Mouse (Mus musculus): ENCODE measurements at regions not wholly inside any gene's neighbourhood (a gene's known extent, or its start where the extent isn't known, plus 50 kb on each side); places are given as distances from the start of the nearest gene placed in this dataset.
A peak's percentile ranks its signal among the peaks of the same experiment; 100 is the strongest.

GRCm38 (mm10) chr2:128301709-128302108, 175.9 kb downstream of the Bcl2l11 start:
- no peak for DNase-seq (ENCODE audit: low spot score in 2 of 2)

GRCm38 (mm10) chr2:128304063-128304712, 178.3 kb downstream of the Bcl2l11 start:
- DNase-seq (ENCODE audit: low spot score in 2 of 2), result no peak

GRCm38 (mm10) chr2:128306693-128307092, 180.9 kb downstream of the Bcl2l11 start:
- no peak for DNase-seq (ENCODE audit: low spot score in 2 of 2)

GRCm38 (mm10) chr2:128309541-128310030, 183.7 kb downstream of the Bcl2l11 start:
- DNase-seq (ENCODE audit: low spot score in 2 of 2), result no peak

GRCm38 (mm10) chr2:128310081-128310480, 184.2 kb downstream of the Bcl2l11 start:
- peak; percentile 89 for DNase-seq (ENCODE audit: low spot score in 2 of 2)

GRCm38 (mm10) chr2:128312084-128312594, 186.3 kb downstream of the Bcl2l11 start:
- peak; percentile 27 to 56 for DNase-seq (ENCODE audit: low spot score in 2 of 2)

- DNase-seq (ENCODE audit: low spot score in 2 of 2), result no peak
These were observed 187.1 kb downstream of the Bcl2l11 start for GRCm38 (mm10) chr2:128312659-128313581.

- no peak for DNase-seq (ENCODE audit: low spot score in 2 of 2)
These were observed 187.7 kb downstream of the Bcl2l11 start for GRCm38 (mm10) chr2:128313582-128313918.

GRCm38 (mm10) chr2:128313948-128314347, 188.1 kb downstream of the Bcl2l11 start:
- no peak for DNase-seq (ENCODE audit: low spot score in 2 of 2)

GRCm38 (mm10) chr2:128316516-128316915, 190.7 kb downstream of the Bcl2l11 start:
- DNase-seq (ENCODE audit: low spot score in 2 of 2), result no peak

GRCm38 (mm10) chr2:128318266-128318665, 192.4 kb downstream of the Bcl2l11 start:
- no peak for DNase-seq (ENCODE audit: low spot score in 2 of 2)

- no peak for DNase-seq (ENCODE audit: low spot score in 2 of 2)
These were observed 193.1 kb downstream of the Bcl2l11 start for GRCm38 (mm10) chr2:128318956-128319355.

- DNase-seq (ENCODE audit: low spot score in 2 of 2), result no peak
These were observed 195.6 kb downstream of the Bcl2l11 start for GRCm38 (mm10) chr2:128321475-128321874.

- DNase-seq (ENCODE audit: low spot score in 2 of 2), result peak in 1 of 2 experiments; percentile 27
These were observed 198.6 kb downstream of the Bcl2l11 start for GRCm38 (mm10) chr2:128324256-128325096.

- DNase-seq (ENCODE audit: low spot score in 2 of 2), result no peak
These were observed 199.2 kb downstream of the Bcl2l11 start for GRCm38 (mm10) chr2:128325097-128325421.

- DNase-seq (ENCODE audit: low spot score in 2 of 2), result no peak
These were observed 199.6 kb downstream of the Bcl2l11 start for GRCm38 (mm10) chr2:128325456-128325855.

- no peak for DNase-seq (ENCODE audit: low spot score in 2 of 2)
These were observed 205.0 kb downstream of the Bcl2l11 start for GRCm38 (mm10) chr2:128330833-128331232.

- no peak for DNase-seq (ENCODE audit: low spot score in 2 of 2)
These were observed 205.4 kb downstream of the Bcl2l11 start for GRCm38 (mm10) chr2:128331275-128331674.

GRCm38 (mm10) chr2:128331681-128332080, 205.8 kb downstream of the Bcl2l11 start:
- no peak for DNase-seq (ENCODE audit: low spot score in 2 of 2)

- DNase-seq (ENCODE audit: low spot score in 2 of 2), result no peak
These were observed 207.7 kb downstream of the Bcl2l11 start for GRCm38 (mm10) chr2:128333401-128334142.

- DNase-seq (ENCODE audit: low spot score in 2 of 2), result no peak
These were observed 208.3 kb downstream of the Bcl2l11 start for GRCm38 (mm10) chr2:128334143-128334470.
